Mouse (Mus musculus): Measurements from ENCODE around the gene Olfr126. TPM values are rescaled to one million over a fixed set of nuclear protein-coding genes. Genes with fewer than 3 reads are reported as not detected.

The Olfr126 gene
- polyA plus RNA-seq (2016; fragmentation: Nextera tagmentation; extraction: Ambion mirVana): not detected in 2 replicates

GRCm38 (mm10) chr17:37847183-37847582, at the start of gene Olfr126:
Gene Olfr126 (plus strand): TSS chr17:37847483.
- no peak within 1 kb of the TSS for H3K4me2 ChIP-seq (replicated peaks)

GRCm38 (mm10) chr17:37799588-37799987, 47.7 kb upstream of the Olfr126 start, which contains the start of gene Olfr124:
Gene Olfr124 (plus strand): TSS chr17:37799888.
- H3K9me3 ChIP-seq: no peaks in the 10 kb centered on the region
- no peaks in the 10 kb centered on the region for H3K27me3 ChIP-seq (replicated peaks)
- 88% methylated on average over 3 of the region's 3 CpGs for WGBS
- H3K4me3 ChIP-seq: no peak within 1 kb of the TSS
- no peaks in the 10 kb centered on the region for H3K36me3 ChIP-seq
- H3K27ac ChIP-seq: no peak within 1 kb of the TSS
- no peaks in the 10 kb centered on the region for H3K4me1 ChIP-seq
- H3K9ac ChIP-seq: no peak within 1 kb of the TSS
- H3K4me2 ChIP-seq (replicated peaks): no peak within 1 kb of the TSS
- no peak for ATAC-seq (ENCODE audit: low FRiP score, low read depth)

More at GRCm38 (mm10) chr17:37847183-37847582, at the start of gene Olfr126:
- Histone ChIP-seq H3K4me3 (no peak within 1 kb of the TSS), H3K9me3 (no peaks in the 10 kb centered on the region), H3K27ac (no peak within 1 kb of the TSS), H3K4me1 (no peaks in the 10 kb centered on the region), H3K9ac (no peak within 1 kb of the TSS), H3K36me3 (no peaks in the 10 kb centered on the region), H3K27me3 (replicated peaks) (no peaks in the 10 kb centered on the region)
- ATAC-seq (ENCODE audit: low FRiP score, low read depth): no peak

GRCm38 (mm10) chr17:37832649-37833048, 14.6 kb upstream of the Olfr126 start, which contains the start of gene Olfr125:
Gene Olfr125 (plus strand): TSS chr17:37832949.
- no peaks in the 10 kb centered on the region for H3K4me1 ChIP-seq
- no peak within 1 kb of the TSS for H3K4me3 ChIP-seq
- no peak within 1 kb of the TSS for H3K4me2 ChIP-seq (replicated peaks)
- no peaks in the 10 kb centered on the region for H3K27me3 ChIP-seq (replicated peaks)
- H3K9ac ChIP-seq: no peak within 1 kb of the TSS
- ATAC-seq (ENCODE audit: low FRiP score, low read depth): no peak
- no peaks in the 10 kb centered on the region for H3K9me3 ChIP-seq
- no peaks in the 10 kb centered on the region for H3K36me3 ChIP-seq
- no peak within 1 kb of the TSS for H3K27ac ChIP-seq

GRCm38 (mm10) chr17:37863901-37864300, 16.6 kb downstream of the Olfr126 start:
- H3K9me3 ChIP-seq: no peaks in the 10 kb centered on the region
- 77% methylated on average over 2 of the region's 2 CpGs for WGBS
- no peak overlapping the region for H3K4me3 ChIP-seq
- no peaks in the 10 kb centered on the region for H3K27me3 ChIP-seq (replicated peaks)
- H3K27ac ChIP-seq: no peak overlapping the region
- H3K36me3 ChIP-seq: no peaks in the 10 kb centered on the region
- H3K9ac ChIP-seq: no peak overlapping the region
- ATAC-seq (ENCODE audit: low FRiP score, low read depth): no peak
- no peaks in the 10 kb centered on the region for H3K4me1 ChIP-seq
- H3K4me2 ChIP-seq (replicated peaks): no peak overlapping the region

- no peaks in the 10 kb centered on the region for H3K27me3 ChIP-seq (replicated peaks)
- no peak overlapping the region for H3K4me3 ChIP-seq
- no peak overlapping the region for H3K4me2 ChIP-seq (replicated peaks)
- no peak overlapping the region for H3K27ac ChIP-seq
- no peak overlapping the region for H3K9ac ChIP-seq
- H3K36me3 ChIP-seq: no peaks in the 10 kb centered on the region
- no peaks in the 10 kb centered on the region for H3K9me3 ChIP-seq
- peak; percentile 56; the same call in 1 of the 2 replicates for ATAC-seq (ENCODE audit: low FRiP score, low read depth)
- 14% methylated on average over 8 of the region's 8 CpGs for WGBS
- no peaks in the 10 kb centered on the region for H3K4me1 ChIP-seq
These were observed 22.5 kb downstream of the Olfr126 start for GRCm38 (mm10) chr17:37869676-37870205.

GRCm38 (mm10) chr17:37873830-37874229, 26.5 kb downstream of the Olfr126 start:
- no peaks in the 10 kb centered on the region for H3K36me3 ChIP-seq
- WGBS: 87% methylated on average over 3 of the region's 3 CpGs
- no peaks in the 10 kb centered on the region for H3K27me3 ChIP-seq (replicated peaks)
- no peak overlapping the region for H3K9ac ChIP-seq
- H3K4me3 ChIP-seq: no peak overlapping the region
- H3K4me1 ChIP-seq: no peaks in the 10 kb centered on the region
- no peak overlapping the region for H3K27ac ChIP-seq
- no peak for ATAC-seq (ENCODE audit: low FRiP score, low read depth)
- no peak overlapping the region for H3K4me2 ChIP-seq (replicated peaks)
- no peaks in the 10 kb centered on the region for H3K9me3 ChIP-seq

- H3K9me3 ChIP-seq: no peaks in the 10 kb centered on the region
- no peak within 1 kb of the TSS for H3K4me3 ChIP-seq
- H3K9ac ChIP-seq: no peak within 1 kb of the TSS
- no peaks in the 10 kb centered on the region for H3K36me3 ChIP-seq
- 91% methylated on average over 1 of the region's 1 CpGs for WGBS
- no peak within 1 kb of the TSS for H3K4me2 ChIP-seq (replicated peaks)
- H3K27ac ChIP-seq: no peak within 1 kb of the TSS
- ATAC-seq (ENCODE audit: low FRiP score, low read depth): no peak
- no peaks in the 10 kb centered on the region for H3K4me1 ChIP-seq
- no peaks in the 10 kb centered on the region for H3K27me3 ChIP-seq (replicated peaks)
These were observed 52.9 kb downstream of the Olfr126 start, which contains the start of gene Olfr127 for GRCm38 (mm10) chr17:37900137-37900536. Gene Olfr127 (plus strand): TSS chr17:37900437.

Other genes with a start within 250 kb of the Olfr126 start
- gene Olfr115, start 220.4 kb upstream of the Olfr126 start, polyA plus RNA-seq (2016; fragmentation: Nextera tagmentation; extraction: Ambion mirVana): not detected in 2 replicates
- gene Olfr116, start 220.3 kb upstream of the Olfr126 start, polyA plus RNA-seq (2016; fragmentation: Nextera tagmentation; extraction: Ambion mirVana): not detected in 2 replicates
- not detected in 2 replicates for gene Olfr117, start 183.7 kb upstream of the Olfr126 start, polyA plus RNA-seq (2016; fragmentation: Nextera tagmentation; extraction: Ambion mirVana)
- gene Olfr118, start 180.5 kb upstream of the Olfr126 start, polyA plus RNA-seq (2016; fragmentation: Nextera tagmentation; extraction: Ambion mirVana): not detected in 2 replicates
- not detected in 2 replicates for gene Olfr119, start 150.9 kb upstream of the Olfr126 start, polyA plus RNA-seq (2016; fragmentation: Nextera tagmentation; extraction: Ambion mirVana)
- not detected in 2 replicates for gene Olfr120, start 125.7 kb upstream of the Olfr126 start, polyA plus RNA-seq (2016; fragmentation: Nextera tagmentation; extraction: Ambion mirVana)
- not detected in 2 replicates for gene Olfr121, start 98.6 kb upstream of the Olfr126 start, polyA plus RNA-seq (2016; fragmentation: Nextera tagmentation; extraction: Ambion mirVana)
- not detected in 2 replicates for gene Olfr122, start 78.9 kb upstream of the Olfr126 start, polyA plus RNA-seq (2016; fragmentation: Nextera tagmentation; extraction: Ambion mirVana)
- not detected in 2 replicates for gene Olfr123, start 54.0 kb upstream of the Olfr126 start, polyA plus RNA-seq (2016; fragmentation: Nextera tagmentation; extraction: Ambion mirVana)
- gene Olfr124, start 47.6 kb upstream of the Olfr126 start, polyA plus RNA-seq (2016; fragmentation: Nextera tagmentation; extraction: Ambion mirVana): not detected in 2 replicates
- gene Olfr125, start 14.5 kb upstream of the Olfr126 start, polyA plus RNA-seq (2016; fragmentation: Nextera tagmentation; extraction: Ambion mirVana): not detected in 2 replicates
- not detected in 2 replicates for gene Olfr127, start 53.0 kb downstream of the Olfr126 start, polyA plus RNA-seq (2016; fragmentation: Nextera tagmentation; extraction: Ambion mirVana)
- gene Olfr128, start 73.1 kb downstream of the Olfr126 start, polyA plus RNA-seq (2016; fragmentation: Nextera tagmentation; extraction: Ambion mirVana): not detected in 2 replicates
- gene Olfr761, start 105.6 kb downstream of the Olfr126 start, polyA plus RNA-seq (2016; fragmentation: Nextera tagmentation; extraction: Ambion mirVana): not detected in 2 replicates
- not detected in 2 replicates for gene Olfr129, start 212.6 kb downstream of the Olfr126 start, polyA plus RNA-seq (2016; fragmentation: Nextera tagmentation; extraction: Ambion mirVana)
- gene Olfr130, start 216.4 kb downstream of the Olfr126 start, polyA plus RNA-seq (2016; fragmentation: Nextera tagmentation; extraction: Ambion mirVana): not detected in 2 replicates
- gene Olfr131, start 241.2 kb downstream of the Olfr126 start, polyA plus RNA-seq (2016; fragmentation: Nextera tagmentation; extraction: Ambion mirVana): not detected in 2 replicates